In genomic region chr8:47230057-47230456, GRCm38 (mm10) we compare ENCODE assay signal across 17 mouse cellular contexts.
"Had no signal": no experiment of that assay in that cellular context is flagged by ENCODE, and none has a peak within 500 bp of the region (broad histone marks: within the 10 kb centered on the region; RNA-seq: fewer than 3 reads in every experiment).

No protein-coding gene starts in this region.

- H3K27ac ChIP-seq: layer of hippocampus, adult 2 months; left cerebral cortex, adult 2 months; liver, embryonic 13.5 days; macrophage; stomach, postnatal 0 days had no signal

- H3K36me3 ChIP-seq: liver, embryonic 13.5 days had no signal

- H3K4me1 ChIP-seq: liver, embryonic 13.5 days had no signal

- H3K4me3 ChIP-seq: layer of hippocampus, adult 2 months; left cerebral cortex, adult 2 months; liver, embryonic 13.5 days had no signal

- H3K27me3 ChIP-seq: liver, embryonic 13.5 days had no signal

- DNase-seq: kidney, adult 18-20 months; kidney, adult 9 months; kidney, postnatal 14 days; layer of hippocampus, postnatal 36 days; liver, embryonic 13.5 days; lung, embryonic 14.5 days; lung, postnatal 10 days; midbrain, embryonic 14.5 days; right cerebral cortex, postnatal 4 days; thymus, adult 2 months; thymus, postnatal 14 days; thymus, postnatal 4 days had no signal

- H3K9me3 ChIP-seq: liver, embryonic 13.5 days had no signal

- H3K4me2 ChIP-seq: liver, embryonic 13.5 days; lung, embryonic 14.5 days; midbrain, embryonic 11.5 days had no signal

- H3K9ac ChIP-seq: liver, embryonic 13.5 days; lung, embryonic 14.5 days had no signal
